In genomic region chr11:61504713-61505257, GRCm38 (mm10) we compare ENCODE assay signal across 8 mouse cellular contexts. TPM values are rescaled to one million over a fixed set of nuclear protein-coding genes. Genes with fewer than 3 reads are reported as not detected.
A peak's percentile ranks its signal among the peaks of the same experiment; 100 is the strongest.
DNase-seq lines count a peak whose midpoint lies in the region; ATAC-seq and TF ChIP-seq lines count a peak whose summit lies in the region.

B9d1 (plus strand) TSS chr11:61505144.

- H3K4me3 ChIP-seq in E14TG2a.4 (replicated peaks; ENCODE audit: low read length) = peak within 1 kb of the TSS; percentile 86
- peak within 1 kb of the TSS; percentile 49 for H3K4me3 ChIP-seq in forebrain, embryonic 12.5 days (replicated peaks)
- peak within 1 kb of the TSS; percentile 58 for H3K4me3 ChIP-seq in heart, postnatal 0 days (ENCODE audit: low read depth, low read length)
- peak within 1 kb of the TSS; percentile 68 for H3K4me3 ChIP-seq in liver, embryonic 16.5 days (ENCODE audit: low read depth, low read length)
- peak within 1 kb of the TSS; percentile 66 for H3K4me3 ChIP-seq in neural tube, embryonic 13.5 days
- peak within 1 kb of the TSS; percentile 96 for H3K4me3 ChIP-seq in testis, adult 2 months (ENCODE audit: control insufficient read depth, low read depth, low read length)

- peak; percentile 75; the same call in 1 of the 2 replicates for TF ChIP-seq POLR2A in testis, adult 2 months (IDR thresholded peaks at IDR 0.05; ENCODE audit: control insufficient read depth, low read depth, low read length)

- ATAC-seq in forebrain, embryonic 12.5 days (ENCODE audit: low FRiP score) = peak; percentile 95
- ATAC-seq in heart, postnatal 0 days (ENCODE audit: insufficient read depth, low read depth) = peak; percentile 94
- peak; percentile 88 for ATAC-seq in liver, embryonic 16.5 days (ENCODE audit: low read depth)
- ATAC-seq in neural tube, embryonic 13.5 days (ENCODE audit: low read depth) = peak; percentile 93

- peak; percentile 62 for TF ChIP-seq CTCF in E14TG2a.4 (conservative IDR thresholded peaks at IDR 0.05; ENCODE audit: low read length)
- peak; percentile 96 for TF ChIP-seq CTCF in heart, postnatal 0 days (IDR thresholded peaks at IDR 0.05; ENCODE audit: low read depth)
- peak; percentile 97 for TF ChIP-seq CTCF in testis, adult 2 months (IDR thresholded peaks at IDR 0.05; ENCODE audit: control insufficient read depth, insufficient read depth, insufficient replicate concordance, low read depth, low read length)

- H3K4me1 ChIP-seq in E14TG2a.4 (replicated peaks; ENCODE audit: low read depth, low read length) = peaks cover 19% of the 10 kb centered on the region
- H3K4me1 ChIP-seq in forebrain, embryonic 12.5 days = peaks cover 15% of the 10 kb centered on the region
- no peaks in the 10 kb centered on the region for H3K4me1 ChIP-seq in heart, postnatal 0 days (ENCODE audit: control insufficient read depth, insufficient read depth)
- H3K4me1 ChIP-seq in liver, embryonic 16.5 days (ENCODE audit: control insufficient read depth, low read depth, low read length) = peaks cover 6% of the 10 kb centered on the region
- H3K4me1 ChIP-seq in neural tube, embryonic 13.5 days (replicated peaks) = peaks cover 24% of the 10 kb centered on the region
- H3K4me1 ChIP-seq in testis, adult 2 months (ENCODE audit: control insufficient read depth, insufficient read depth, low read length) = peaks cover 10% of the 10 kb centered on the region

- no peak for TF ChIP-seq EP300 in heart, postnatal 0 days (IDR thresholded peaks at IDR 0.05; ENCODE audit: low read depth)

- peak; percentile 95 for DNase-seq in c-Kit-positive CD71-positive TER-119-positive erythroid progenitor cells, embryonic 14.5 days (ENCODE audit: low spot score)
- peak; percentile 89 for DNase-seq in heart, postnatal 0 days (ENCODE audit: low spot score)
- peak; percentile 95 to 96 for DNase-seq in kidney, postnatal 4 days

- under 1% methylated on average over 39 of the region's 39 CpGs for WGBS in forebrain, embryonic 12.5 days
- WGBS in heart, postnatal 0 days = under 1% methylated on average over 39 of the region's 39 CpGs
- under 1% methylated on average over 39 of the region's 39 CpGs for whole genome bisulfite sequencing in liver, embryonic 16.5 days (ENCODE audit: insufficient replicate concordance)
- WGBS in neural tube, embryonic 13.5 days = under 1% methylated on average over 39 of the region's 39 CpGs

- peaks cover 34% of the 10 kb centered on the region for H3K36me3 ChIP-seq in E14TG2a.4 (ENCODE audit: insufficient read depth, low read length)
- peaks cover 9% of the 10 kb centered on the region for H3K36me3 ChIP-seq in forebrain, embryonic 12.5 days (replicated peaks)
- H3K36me3 ChIP-seq in heart, postnatal 0 days (replicated peaks; ENCODE audit: control insufficient read depth, insufficient read depth, low read length) = no peaks in the 10 kb centered on the region
- no peaks in the 10 kb centered on the region for H3K36me3 ChIP-seq in liver, embryonic 16.5 days (ENCODE audit: control insufficient read depth, insufficient read depth)
- H3K36me3 ChIP-seq in neural tube, embryonic 13.5 days = peaks cover 6% of the 10 kb centered on the region
- H3K36me3 ChIP-seq in testis, adult 2 months (ENCODE audit: control insufficient read depth, insufficient read depth, low read length) = no peaks in the 10 kb centered on the region

- no peaks in the 10 kb centered on the region for H3K9me3 ChIP-seq in E14TG2a.4 (ENCODE audit: low read length)
- no peaks in the 10 kb centered on the region for H3K9me3 ChIP-seq in forebrain, embryonic 12.5 days
- no peaks in the 10 kb centered on the region for H3K9me3 ChIP-seq in heart, postnatal 0 days (replicated peaks; ENCODE audit: control insufficient read depth, low read length)
- no peaks in the 10 kb centered on the region for H3K9me3 ChIP-seq in liver, embryonic 16.5 days (replicated peaks; ENCODE audit: control insufficient read depth, low read length)
- no peaks in the 10 kb centered on the region for H3K9me3 ChIP-seq in neural tube, embryonic 13.5 days

- no peaks in the 10 kb centered on the region for H3K27me3 ChIP-seq in E14TG2a.4 (ENCODE audit: insufficient read depth, low read length)
- no peaks in the 10 kb centered on the region for H3K27me3 ChIP-seq in forebrain, embryonic 12.5 days
- H3K27me3 ChIP-seq in heart, postnatal 0 days (ENCODE audit: control insufficient read depth, insufficient read depth, low read length) = no peaks in the 10 kb centered on the region
- no peaks in the 10 kb centered on the region for H3K27me3 ChIP-seq in liver, embryonic 16.5 days (ENCODE audit: control insufficient read depth, insufficient read depth, low read depth, low read length)
- no peaks in the 10 kb centered on the region for H3K27me3 ChIP-seq in neural tube, embryonic 13.5 days
- H3K27me3 ChIP-seq in testis, adult 2 months (ENCODE audit: control insufficient read depth, insufficient read depth, low read length) = no peaks in the 10 kb centered on the region

- peak within 1 kb of the TSS; percentile 67 for H3K4me2 ChIP-seq in forebrain, embryonic 12.5 days
- peak within 1 kb of the TSS; percentile 59 for H3K4me2 ChIP-seq in heart, postnatal 0 days (ENCODE audit: low read depth, low read length)
- H3K4me2 ChIP-seq in liver, embryonic 16.5 days (ENCODE audit: low read depth, low read length) = peak within 1 kb of the TSS; percentile 68
- peak within 1 kb of the TSS; percentile 77 for H3K4me2 ChIP-seq in neural tube, embryonic 13.5 days

- peak within 1 kb of the TSS; percentile 55 for H3K9ac ChIP-seq in forebrain, embryonic 12.5 days
- H3K9ac ChIP-seq in heart, postnatal 0 days (replicated peaks; ENCODE audit: low read depth, low read length) = peak within 1 kb of the TSS; percentile 45
- H3K9ac ChIP-seq in liver, embryonic 16.5 days (ENCODE audit: low read depth, low read length) = peak within 1 kb of the TSS; percentile 66
- peak within 1 kb of the TSS; percentile 79 for H3K9ac ChIP-seq in neural tube, embryonic 13.5 days

- H3K27ac ChIP-seq in forebrain, embryonic 12.5 days = peak within 1 kb of the TSS; percentile 87
- peak within 1 kb of the TSS; percentile 65 for H3K27ac ChIP-seq in heart, postnatal 0 days (ENCODE audit: low read depth)
- no peak within 1 kb of the TSS for H3K27ac ChIP-seq in liver, embryonic 16.5 days (ENCODE audit: low read length)
- H3K27ac ChIP-seq in neural tube, embryonic 13.5 days (replicated peaks) = peak within 1 kb of the TSS; percentile 91
- H3K27ac ChIP-seq in testis, adult 2 months (ENCODE audit: control insufficient read depth, insufficient read depth, low read depth, low read length) = peak within 1 kb of the TSS; percentile 82

RNA-seq across cellular contexts. Expression of gene B9d1, which starts in this region (rescaled TPM):
- polyA plus RNA-seq in forebrain, embryonic 12.5 days (2016; fragmentation: Nextera tagmentation; extraction: Ambion mirVana) = 34.6 and 35.6 TPM in 2 replicates
- 11.6 and 34.6 TPM in 2 replicates for total RNA-seq in heart, postnatal 0 days (2014; rRNA removed; ENCODE audit: low replicate concordance)
- 6.5 TPM in 2 replicates for polyA plus RNA-seq in heart, postnatal 0 days (2015; fragmentation: Nextera tagmentation; extraction: Ambion mirVana)
- polyA plus RNA-seq in liver, embryonic 16.5 days (2015; fragmentation: Nextera tagmentation; extraction: Ambion mirVana) = 1.2 and 1.3 TPM in 2 replicates
- 36.4 and 36.5 TPM in 2 replicates for polyA plus RNA-seq in neural tube, embryonic 13.5 days (2015; fragmentation: Nextera tagmentation; extraction: Ambion mirVana)
- polyA plus RNA-seq in testis, adult 2 months (2012; rRNA removed) = 295 and 310 TPM in 2 replicates
